Mouse (Mus musculus) thymus, adult 2 months (tissue): ENCODE results near the gene Rnf115. TPM values are rescaled to one million over a fixed set of nuclear protein-coding genes. Genes with fewer than 3 reads are reported as not detected.

Source experiments
- DNase-seq: peaks from one replicate; pipeline ENCODE4 v3.0.0; 2021
- H3K27ac ChIP-seq: fragments of 200-500 bp; 2 replicates; pipeline ENCODE4 v1.5.1; 2012; ENCODE audit warnings: low read length, control low read depth; ENCODE audit not compliant: control insufficient read depth, insufficient read depth
- H3K27me3 ChIP-seq: fragments of 200-500 bp; 2 replicates; pipeline ENCODE4 v1.6.1; 2012; ENCODE audit warnings: mild to moderate bottlenecking, low read length, moderate library complexity, mixed read lengths; ENCODE audit not compliant: control insufficient read depth, insufficient read depth
- H3K36me3 ChIP-seq: fragments of 200-500 bp; 2 replicates; pipeline ENCODE4 v1.6.1; 2012; ENCODE audit warnings: mild to moderate bottlenecking, low read length, moderate library complexity; ENCODE audit not compliant: control insufficient read depth, insufficient read depth
- H3K4me1 ChIP-seq: fragments of 200-500 bp; replicated peaks from 2 replicates; pipeline ENCODE4 v1.6.1; 2012; ENCODE audit warnings: low read length; ENCODE audit not compliant: control insufficient read depth, insufficient read depth
- H3K4me3 ChIP-seq: fragments of 200-500 bp; 2 replicates; pipeline ENCODE4 v1.5.1; 2012; ENCODE audit warnings: mild to moderate bottlenecking, low read length, control low read depth, moderate library complexity; ENCODE audit not compliant: control insufficient read depth, insufficient read depth
- CTCF ChIP-seq: fragments of 200-500 bp; IDR thresholded peaks from 2 replicates; pipeline ENCODE4 v1.5.1; 2012; ENCODE audit warnings: mild to moderate bottlenecking, control low read depth, low read length, moderate library complexity, borderline replicate concordance; ENCODE audit not compliant: control insufficient read depth, poor library complexity, insufficient read depth; ENCODE audit errors: extremely low read depth
- POLR2A ChIP-seq: fragments of 200-500 bp; IDR thresholded peaks from 2 replicates; pipeline ENCODE4 v1.6.1; 2012; ENCODE audit warnings: mild to moderate bottlenecking, low read length, control low read depth, moderate library complexity; ENCODE audit not compliant: control insufficient read depth, poor library complexity, insufficient read depth; ENCODE audit errors: extremely low read depth
- WGBS: fragments of 180-500 bp; shearing (Covaris S2); methylation state at CpG from one replicate; pipeline ENCODE4 v1.1.7; 2018; 5-methylcytosine and 5-hydroxymethylcytosine counted together
- polyA plus RNA-seq: library from polyadenylated mRNA; depleted of rRNA; stranded (reverse); fragments of >200 nt; gene quantifications from 2 replicates; pipeline ENCODE4 v1.2.3, GENCODE M21; 2012

The Rnf115 gene
- polyA plus RNA-seq, 1 experiment = 24.1 TPM

- no peaks in the 10 kb centered on the region for H3K27me3 ChIP-seq
- H3K27ac ChIP-seq = no peak overlapping the region
- DNase-seq = no peak
- peaks cover 7% of the 10 kb centered on the region for H3K4me1 ChIP-seq
- H3K36me3 ChIP-seq = peaks cover 14% of the 10 kb centered on the region; the same call in 1 of the 2 replicates
- no peak for TF ChIP-seq CTCF
- 82% methylated on average over 7 of the region's 7 CpGs for WGBS
- no peak overlapping the region for H3K4me3 ChIP-seq
Observed at GRCm38 (mm10) chr3:96706984-96707383, 20.5 kb upstream of the Rnf115 start.

- peak; percentile 71 for DNase-seq
- TF ChIP-seq CTCF = peak; percentile 99
- TF ChIP-seq POLR2A = no peak
- WGBS = 10% methylated on average over 42 of the region's 42 CpGs
- H3K27me3 ChIP-seq = no peaks in the 10 kb centered on the region
- H3K27ac ChIP-seq = no peak within 1 kb of the TSS
- H3K4me3 ChIP-seq = peak within 1 kb of the TSS; percentile 27
- peaks cover 22% of the 10 kb centered on the region for H3K36me3 ChIP-seq
- peaks cover 7% of the 10 kb centered on the region for H3K4me1 ChIP-seq
Observed at GRCm38 (mm10) chr3:96707903-96708683, 19.4 kb upstream of the Rnf115 start, which contains the start of gene Nudt17. Gene Nudt17, minus strand, starts transcription at chr3:96708562.

- Histone ChIP-seq H3K36me3 (peaks cover 27% of the 10 kb centered on the region), H3K4me1 (peaks cover 7% of the 10 kb centered on the region), H3K27ac (no peak overlapping the region), H3K4me3 (no peak overlapping the region), H3K27me3 (no peaks in the 10 kb centered on the region)
- WGBS = 73% methylated on average over 2 of the region's 2 CpGs
- TF ChIP-seq POLR2A (no peak), CTCF (no peak)
- no peak for DNase-seq
Observed at GRCm38 (mm10) chr3:96708684-96709064, 18.8 kb upstream of the Rnf115 start.

GRCm38 (mm10) chr3:96714286-96714685 lies 13.2 kb upstream of the Rnf115 start:
- Histone ChIP-seq H3K4me3 (no peak overlapping the region), H3K27me3 (no peaks in the 10 kb centered on the region), H3K36me3 (peaks cover 56% of the 10 kb centered on the region), H3K27ac (no peak overlapping the region), H3K4me1 (no peaks in the 10 kb centered on the region)
- 97% methylated on average over 5 of the region's 5 CpGs for WGBS
- no peak for TF ChIP-seq CTCF
- TF ChIP-seq POLR2A = no peak
- DNase-seq = no peak

GRCm38 (mm10) chr3:96715854-96716253 lies 11.6 kb upstream of the Rnf115 start:
- TF ChIP-seq POLR2A (no peak), CTCF (no peak)
- Histone ChIP-seq H3K27ac (no peak overlapping the region), H3K27me3 (no peaks in the 10 kb centered on the region), H3K4me1 (no peaks in the 10 kb centered on the region), H3K36me3 (peaks cover 53% of the 10 kb centered on the region), H3K4me3 (no peak overlapping the region)
- DNase-seq = no peak
- WGBS = 33% methylated on average over 2 of the region's 2 CpGs

GRCm38 (mm10) chr3:96719173-96719572 lies 8.3 kb upstream of the Rnf115 start:
- 93% methylated on average over 14 of the region's 14 CpGs for WGBS
- Histone ChIP-seq H3K4me3 (no peak overlapping the region), H3K36me3 (peaks cover 39% of the 10 kb centered on the region), H3K27me3 (no peaks in the 10 kb centered on the region), H3K4me1 (no peaks in the 10 kb centered on the region; the same call in 1 of the 2 replicates), H3K27ac (no peak overlapping the region)
- DNase-seq = peak; percentile 32
- TF ChIP-seq CTCF (peak; percentile 43; the same call in 1 of the 2 replicates), POLR2A (no peak)
